Mouse (Mus musculus) cerebellum, adult (tissue): ENCODE measurements around the gene Mmp2.
"Not testable (repeated sequence)": the region's sequence is repeated elsewhere in the genome, so short reads cannot be mapped to it uniquely, and the experiment has no call there.

Source experiments
- ATAC-seq: cut with Nextera tagmentation; 2 replicates; pipeline ENCODE4 v1.9.2; 2017; ENCODE audit warnings: mild to moderate bottlenecking, moderate library complexity, mixed read lengths; ENCODE audit not compliant: insufficient number of reproducible peaks, low FRiP score, low TSS enrichment

Mmp2 gene

DNA sequence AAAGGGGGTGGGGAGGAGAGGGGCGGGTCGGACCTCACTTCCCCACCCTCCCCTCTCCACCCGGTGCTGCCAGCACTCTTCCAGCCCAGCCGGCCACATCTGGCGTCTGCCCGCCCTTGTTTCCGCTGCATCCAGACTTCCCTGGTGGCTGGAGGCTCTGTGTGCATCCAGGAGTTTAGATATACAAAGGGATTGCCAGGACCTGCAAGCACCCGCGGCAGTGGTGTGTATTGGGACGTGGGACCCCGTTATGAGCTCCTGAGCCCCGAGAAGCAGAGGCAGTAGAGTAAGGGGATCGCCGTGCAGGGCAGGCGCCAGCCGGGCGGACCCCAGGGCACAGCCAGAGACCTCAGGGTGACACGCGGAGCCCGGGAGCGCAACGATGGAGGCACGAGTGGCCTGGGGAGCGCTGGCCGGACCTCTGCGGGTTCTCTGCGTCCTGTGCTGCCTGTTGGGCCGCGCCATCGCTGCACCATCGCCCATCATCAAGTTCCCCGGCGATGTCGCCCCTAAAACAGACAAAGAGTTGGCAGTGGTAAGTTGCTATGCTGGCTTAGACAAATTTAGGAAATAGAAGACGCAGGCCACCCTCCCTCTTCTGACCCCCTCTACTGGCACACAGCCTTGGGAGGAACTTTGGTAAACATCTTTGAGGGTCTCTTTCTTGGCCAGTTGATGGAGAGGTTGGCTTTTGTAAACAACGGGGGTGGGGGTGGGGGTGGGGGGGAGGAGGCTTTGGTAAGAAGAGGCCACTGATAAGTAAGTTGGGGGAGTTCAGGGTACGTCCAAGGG is at the start of gene Mmp2:
Gene Mmp2 (plus strand): TSS at position 49 of the 792 bp plus-strand sequence.
- no peak for ATAC-seq

DNA sequence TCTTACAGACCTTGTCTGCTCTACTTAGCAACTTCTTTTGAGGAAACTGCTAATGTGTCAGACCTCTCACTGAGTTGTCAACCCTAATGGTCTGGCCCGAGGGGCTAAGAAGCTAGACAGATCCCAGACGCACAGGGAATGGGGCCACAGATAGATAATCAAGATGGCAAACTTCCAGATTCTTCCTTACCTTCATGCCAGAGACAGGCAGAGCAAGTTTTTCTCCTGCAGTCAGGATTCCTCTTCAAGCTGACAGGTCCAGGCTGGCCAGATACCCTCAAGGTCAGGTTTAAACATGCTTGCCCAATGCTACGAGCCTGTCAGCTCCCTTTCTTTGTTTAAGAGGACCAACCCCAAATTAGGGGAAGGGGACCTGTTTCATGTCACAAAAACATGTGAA is 46.1 kb upstream of the Mmp2 start:
- ATAC-seq: no peak

DNA sequence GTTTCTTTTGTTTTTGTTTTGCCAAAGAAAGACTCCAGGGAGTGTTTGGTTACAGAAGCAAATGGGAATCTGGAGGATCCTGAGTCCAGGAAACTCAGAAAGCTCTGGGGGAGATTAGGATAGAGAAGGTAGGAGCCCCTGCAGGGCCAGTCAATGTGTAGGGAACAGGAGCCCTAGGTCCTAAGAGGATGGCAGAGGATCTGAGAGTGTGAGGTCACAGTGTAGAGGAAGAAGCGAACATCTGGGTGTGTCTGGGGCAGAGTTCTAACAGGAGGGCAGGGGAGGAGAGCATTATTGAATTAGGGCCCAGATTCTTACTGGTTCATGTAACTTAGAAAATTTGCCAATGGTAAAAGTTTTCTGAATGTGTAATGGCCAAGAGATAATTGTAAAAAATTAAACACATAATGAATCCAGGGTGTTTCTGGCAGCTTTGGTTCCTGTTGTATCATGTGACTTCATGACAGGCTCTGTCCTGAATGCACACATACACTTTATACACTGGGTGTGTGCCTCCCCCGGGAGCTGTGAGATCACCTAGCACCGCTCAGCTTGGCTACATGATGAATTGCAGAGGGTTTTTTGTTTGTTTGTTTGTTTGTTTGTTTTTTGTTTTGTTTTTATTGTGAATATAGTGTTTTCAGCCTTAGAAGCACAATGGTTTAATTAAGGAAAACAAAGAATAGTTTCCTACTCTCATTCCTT is 43.0 kb upstream of the Mmp2 start:
- ATAC-seq: no peak

DNA sequence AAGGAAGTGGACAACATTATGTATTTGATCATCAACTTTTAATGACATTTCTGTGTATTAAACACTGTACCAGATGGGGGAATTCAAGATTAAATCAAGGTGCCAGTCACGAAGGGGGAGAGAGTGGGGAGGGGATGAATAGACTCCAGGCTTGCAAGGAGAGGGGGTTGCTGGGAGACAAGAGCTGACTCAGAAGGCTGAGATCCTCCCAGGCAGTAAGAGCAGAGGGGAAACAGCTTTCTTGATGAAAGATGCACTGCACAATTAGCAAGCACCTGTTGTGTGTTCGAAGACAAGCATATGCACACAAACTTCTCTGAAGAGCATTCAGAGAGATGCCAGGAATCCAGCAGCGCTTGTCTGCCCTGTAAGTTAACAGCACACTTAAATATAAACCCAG is 36.3 kb upstream of the Mmp2 start:
- no peak for ATAC-seq

DNA sequence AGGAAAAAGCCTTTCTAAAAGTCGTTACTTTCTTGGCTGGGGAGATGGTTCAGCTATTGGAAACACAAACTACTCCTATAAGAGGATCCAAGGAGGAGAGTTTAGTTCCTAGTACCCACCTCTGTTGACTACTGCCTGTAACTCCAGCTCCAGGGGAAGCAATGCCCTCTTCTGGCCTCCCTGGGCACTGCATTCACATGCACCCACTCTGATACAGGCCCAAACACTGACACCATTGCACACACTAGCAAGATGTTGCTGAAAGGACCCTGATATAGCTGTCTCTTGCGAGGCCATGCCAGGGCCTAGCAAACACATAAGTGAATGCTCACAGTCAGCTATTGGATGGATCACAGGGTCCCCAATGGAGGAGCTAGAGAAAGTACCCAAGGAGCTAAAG is 35.1 kb upstream of the Mmp2 start:
- ATAC-seq: not testable (repeated sequence)

DNA sequence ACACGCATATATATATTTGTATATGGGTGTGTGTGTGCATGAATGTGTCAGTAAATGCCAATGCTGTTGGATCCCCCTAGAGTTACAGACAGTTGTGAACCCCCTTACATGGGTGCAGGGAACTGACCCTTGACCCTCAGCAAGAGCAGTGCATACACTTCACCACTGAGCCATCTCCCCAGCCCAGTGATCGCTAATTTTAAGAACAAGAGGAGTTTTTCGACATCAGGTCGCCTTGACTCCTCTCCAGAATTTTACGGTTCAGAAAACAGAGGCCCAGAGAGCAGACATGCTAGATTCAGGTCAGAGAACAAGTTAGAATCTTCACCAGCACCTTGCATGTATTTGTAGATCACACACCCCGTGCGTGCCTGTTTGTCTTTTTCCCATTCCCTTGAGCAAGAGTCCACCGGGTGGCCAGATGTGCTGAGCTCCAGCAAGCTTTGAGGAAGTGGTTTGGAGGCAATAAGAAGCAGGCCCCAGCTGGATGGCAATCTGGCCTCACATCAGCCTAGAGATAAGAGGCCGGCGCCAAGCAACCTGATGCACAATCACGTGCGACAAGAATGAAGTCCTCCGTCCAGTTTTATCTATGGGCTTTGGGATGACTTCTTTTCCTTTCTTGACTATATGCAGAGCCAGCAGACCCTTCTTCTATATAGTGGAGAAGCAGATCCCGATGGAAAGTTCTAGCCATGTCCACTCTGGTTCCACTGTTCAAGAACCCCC is 33.1 kb upstream of the Mmp2 start:
- no peak for ATAC-seq

DNA sequence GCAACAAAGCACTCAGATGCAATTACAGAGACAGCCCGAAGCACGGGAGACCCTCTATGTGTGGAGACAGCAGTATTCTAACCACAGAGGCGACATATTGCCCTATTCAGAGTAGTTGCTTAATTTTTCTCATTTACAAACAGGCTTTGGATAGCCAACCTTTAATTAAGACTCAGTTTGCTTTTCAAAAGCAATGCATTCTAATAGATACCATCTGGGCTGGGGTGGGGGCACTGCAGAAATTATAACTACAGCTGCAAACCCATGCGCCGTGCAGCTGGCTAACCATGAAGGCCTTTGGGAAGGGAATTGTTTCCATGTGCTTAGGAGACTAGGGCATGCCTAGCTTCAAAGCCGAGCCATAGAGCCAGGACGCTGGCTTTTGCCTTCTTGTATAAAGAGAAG is 29.6 kb upstream of the Mmp2 start:
- ATAC-seq: no peak

DNA sequence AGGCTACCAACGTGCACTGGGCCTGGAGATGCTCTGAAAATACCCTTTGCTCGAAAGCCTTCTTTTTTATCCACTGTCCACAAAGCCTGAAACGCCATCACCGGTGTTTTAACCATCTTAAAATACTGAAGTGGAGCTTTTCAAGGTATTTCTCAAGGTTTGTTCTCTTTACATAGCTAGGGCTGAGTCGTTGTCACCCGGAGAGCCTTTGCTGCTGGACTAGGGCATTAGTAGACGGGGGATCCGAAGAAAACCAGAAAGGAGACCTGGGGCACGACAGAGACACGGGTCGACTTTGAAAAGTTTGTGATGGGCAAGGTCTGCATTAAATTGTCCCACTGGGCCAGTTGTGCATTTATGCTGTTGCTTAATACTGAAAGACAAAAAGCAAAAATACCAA is 27.7 kb upstream of the Mmp2 start:
- ATAC-seq: no peak

DNA sequence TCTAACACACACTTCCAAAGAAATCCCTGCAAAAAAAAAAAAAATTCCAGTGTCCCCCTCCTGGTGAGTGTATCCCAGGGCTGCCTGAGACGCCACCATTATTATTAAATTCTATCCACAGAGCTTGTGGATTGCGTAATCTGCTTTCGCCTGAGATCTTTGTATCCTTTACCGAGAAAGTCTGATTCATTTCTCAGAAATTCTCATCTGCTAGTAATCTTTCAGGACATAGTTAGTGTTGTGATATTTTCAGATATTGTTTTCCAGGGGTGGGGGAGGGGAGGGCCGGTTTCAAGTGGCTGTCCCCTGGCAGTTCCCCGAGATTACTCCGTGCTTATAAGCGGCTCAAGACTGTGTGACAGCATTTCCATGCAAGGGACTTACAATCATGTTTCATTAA is 25.9 kb upstream of the Mmp2 start:
- ATAC-seq: no peak

DNA sequence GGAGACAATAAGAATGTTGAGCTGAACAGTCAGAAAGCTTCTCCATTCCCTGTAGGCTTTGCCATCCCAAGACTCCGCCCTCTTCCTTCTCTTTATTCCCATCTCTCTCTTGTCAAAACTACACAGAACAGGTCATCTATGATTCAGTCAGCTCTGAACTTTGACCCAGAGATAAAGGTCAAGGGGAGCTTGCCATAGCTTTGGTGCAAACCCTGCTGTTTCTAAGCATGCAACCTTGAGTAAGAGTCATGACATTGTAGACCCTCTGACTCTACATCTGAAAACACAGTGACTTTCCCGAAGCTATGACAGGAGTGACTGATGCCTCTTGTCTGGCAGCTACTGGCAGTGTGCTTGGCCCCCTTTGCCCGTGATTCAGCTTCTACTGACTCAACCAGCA is 24.5 kb upstream of the Mmp2 start:
- no peak for ATAC-seq

DNA sequence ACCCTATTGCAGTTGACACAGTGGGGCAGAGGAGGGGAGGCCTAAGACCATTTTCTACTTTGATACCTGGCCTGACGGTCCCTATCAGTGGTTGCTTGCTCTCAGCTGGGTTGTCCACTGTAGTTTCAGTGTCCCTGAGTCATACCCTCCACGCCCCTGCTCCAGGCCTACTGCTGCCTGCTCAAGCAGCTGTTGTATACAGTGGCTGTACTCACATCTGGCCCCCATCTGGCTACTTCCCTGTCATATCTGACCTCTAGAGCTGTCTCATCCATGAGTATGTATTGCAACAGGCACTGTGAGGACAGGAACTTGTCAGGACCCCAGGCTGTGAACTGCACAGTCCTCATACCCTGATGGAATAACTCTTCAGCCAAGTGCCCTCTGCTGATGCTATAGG is 14.3 kb upstream of the Mmp2 start:
- ATAC-seq: no peak

DNA sequence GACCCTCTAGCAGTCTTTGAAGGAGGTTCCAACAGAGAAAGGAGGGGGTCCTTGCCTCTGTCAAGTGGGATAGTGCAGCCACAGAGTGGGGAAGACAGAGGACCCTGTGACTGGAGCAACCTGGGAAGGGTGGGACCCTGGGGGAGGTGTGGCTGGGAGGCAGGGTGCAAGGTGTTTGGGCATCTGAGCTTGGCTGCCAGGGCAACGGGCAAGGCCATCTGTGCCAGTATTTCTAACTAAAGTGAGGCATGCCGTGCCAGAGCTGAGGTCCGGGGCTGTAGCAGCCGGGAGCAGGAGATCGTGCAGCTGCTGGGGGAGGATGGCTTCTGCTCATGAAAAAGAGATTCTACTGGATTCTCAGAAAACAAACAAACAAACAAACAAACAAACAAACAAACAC is 11.4 kb upstream of the Mmp2 start:
- ATAC-seq: no peak

DNA sequence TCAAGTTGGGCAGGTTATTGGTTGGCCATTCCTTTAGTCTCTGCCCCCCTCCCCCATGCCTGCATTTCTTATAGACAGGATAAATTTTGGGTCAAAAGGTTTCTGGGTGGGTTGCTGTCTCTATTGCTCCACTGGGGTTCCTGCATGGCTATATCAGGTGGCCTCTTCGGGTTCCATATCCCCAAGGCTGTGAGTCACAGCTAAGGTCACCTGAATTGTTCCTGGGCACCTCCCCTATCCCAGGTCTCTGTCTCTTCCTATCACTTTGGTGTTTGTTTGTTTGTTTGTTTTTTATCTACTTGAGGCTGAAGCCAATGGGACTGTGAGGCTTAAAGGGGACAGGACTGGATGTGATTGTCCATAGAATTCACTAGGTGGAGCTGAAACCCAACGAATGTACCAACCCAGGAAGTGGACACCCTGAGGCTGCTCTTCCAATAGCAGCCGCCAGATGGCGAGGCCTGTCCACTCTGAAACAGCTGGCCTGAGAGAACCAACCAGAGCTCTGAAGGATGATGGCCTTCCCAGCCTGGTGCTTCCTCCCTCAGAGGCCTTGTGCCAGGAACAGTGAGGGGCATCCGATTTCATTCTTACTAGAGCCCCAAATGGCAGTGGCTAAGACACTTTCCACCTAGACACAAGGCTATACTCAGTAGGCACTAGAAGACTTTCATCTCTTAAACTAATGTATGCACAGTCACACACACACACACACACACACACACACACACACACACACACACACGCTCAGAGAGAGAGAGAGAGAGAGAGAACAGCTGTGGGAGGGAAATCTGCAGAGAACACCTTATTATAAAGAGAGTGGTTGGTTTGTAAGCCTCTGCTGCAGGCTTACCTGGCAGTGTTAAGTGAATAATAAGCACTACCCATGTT is 8.9 kb upstream of the Mmp2 start:
- ATAC-seq: peak; percentile 24; the same call in 1 of the 2 replicates

DNA sequence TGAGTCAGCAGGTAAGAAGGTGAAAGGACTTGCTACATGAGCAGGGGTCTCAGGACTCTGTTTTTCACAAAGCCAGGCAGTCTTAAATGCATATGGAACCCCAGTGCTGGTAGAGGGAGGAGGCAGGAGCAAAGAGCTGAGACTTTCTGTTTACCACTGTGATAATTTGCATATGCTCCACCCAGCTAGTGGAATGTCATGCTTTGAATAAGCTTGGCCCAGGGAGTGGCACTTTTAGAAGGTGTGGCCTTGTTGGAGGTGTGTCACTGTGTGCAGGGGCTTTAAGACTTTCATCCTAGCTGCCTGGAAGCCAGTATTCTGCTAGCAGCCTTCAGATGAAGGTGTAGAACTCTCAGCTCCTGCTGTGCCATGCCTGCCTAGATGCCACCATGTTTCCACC is 5.9 kb upstream of the Mmp2 start:
- no peak for ATAC-seq

DNA sequence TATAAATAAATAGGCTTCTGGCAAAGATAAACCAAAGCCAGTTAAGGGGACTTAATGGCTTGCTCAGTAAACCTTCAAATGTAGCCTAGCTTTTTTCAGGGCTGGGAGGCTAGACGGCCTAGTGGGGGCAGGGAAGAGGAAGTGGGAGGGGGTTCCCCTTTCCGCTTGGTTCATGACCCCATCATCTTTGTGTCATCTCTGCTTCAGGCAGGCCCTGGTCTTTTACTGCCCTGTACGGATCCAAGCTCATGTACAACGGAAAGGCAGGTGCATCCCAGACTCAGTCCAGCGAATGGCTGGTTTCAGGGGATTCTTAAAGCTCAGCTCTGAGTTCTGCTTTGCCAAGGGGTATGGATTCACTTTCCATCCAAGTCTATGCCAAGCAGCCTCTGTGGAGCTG is 4.7 kb upstream of the Mmp2 start:
- ATAC-seq: no peak

DNA sequence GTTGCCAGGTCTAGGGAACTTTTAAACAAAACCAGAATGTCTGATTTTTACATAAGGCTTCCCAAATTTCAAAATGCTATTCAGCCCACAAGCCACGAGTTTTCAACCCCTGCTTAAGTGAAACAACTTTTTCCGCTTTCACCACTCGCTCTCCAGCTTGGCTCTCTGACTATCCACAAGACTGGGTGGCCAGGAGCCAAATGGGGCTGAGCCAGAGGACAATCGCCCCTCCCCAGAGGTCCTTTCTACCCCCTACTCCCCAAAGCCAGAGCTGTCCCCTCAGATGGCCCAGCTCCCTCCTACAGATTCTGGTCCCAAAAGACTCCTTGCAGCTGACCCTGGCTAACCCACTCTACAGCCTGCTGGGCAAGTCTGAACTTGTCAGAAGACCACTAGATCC is 1.1 kb upstream of the Mmp2 start:
- no peak for ATAC-seq

DNA sequence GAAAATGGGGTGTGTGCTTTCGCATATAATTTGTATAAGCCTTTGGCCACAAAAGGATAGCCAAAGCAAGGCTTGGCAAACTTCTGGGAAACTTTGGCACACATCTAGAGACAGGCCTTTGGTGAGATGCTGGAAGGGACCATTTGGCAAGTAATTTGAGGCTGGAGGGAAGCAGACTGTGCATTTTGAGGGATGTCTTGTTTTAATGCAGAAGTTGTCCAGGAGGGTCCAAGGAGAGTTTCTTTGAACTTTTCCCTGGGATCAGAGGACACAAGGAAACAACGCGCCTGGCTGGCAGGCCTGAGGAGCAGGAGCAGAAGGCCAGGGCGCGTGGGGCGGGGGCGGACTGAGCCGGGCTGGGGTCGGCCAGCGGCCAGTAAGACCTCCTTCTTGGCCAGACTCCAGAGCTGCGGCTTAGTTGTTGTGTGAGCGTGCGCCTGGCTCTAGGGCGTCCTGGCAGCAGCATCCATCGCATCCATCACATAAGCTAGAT is 1.2 kb downstream of the Mmp2 start:
- no peak for ATAC-seq

DNA sequence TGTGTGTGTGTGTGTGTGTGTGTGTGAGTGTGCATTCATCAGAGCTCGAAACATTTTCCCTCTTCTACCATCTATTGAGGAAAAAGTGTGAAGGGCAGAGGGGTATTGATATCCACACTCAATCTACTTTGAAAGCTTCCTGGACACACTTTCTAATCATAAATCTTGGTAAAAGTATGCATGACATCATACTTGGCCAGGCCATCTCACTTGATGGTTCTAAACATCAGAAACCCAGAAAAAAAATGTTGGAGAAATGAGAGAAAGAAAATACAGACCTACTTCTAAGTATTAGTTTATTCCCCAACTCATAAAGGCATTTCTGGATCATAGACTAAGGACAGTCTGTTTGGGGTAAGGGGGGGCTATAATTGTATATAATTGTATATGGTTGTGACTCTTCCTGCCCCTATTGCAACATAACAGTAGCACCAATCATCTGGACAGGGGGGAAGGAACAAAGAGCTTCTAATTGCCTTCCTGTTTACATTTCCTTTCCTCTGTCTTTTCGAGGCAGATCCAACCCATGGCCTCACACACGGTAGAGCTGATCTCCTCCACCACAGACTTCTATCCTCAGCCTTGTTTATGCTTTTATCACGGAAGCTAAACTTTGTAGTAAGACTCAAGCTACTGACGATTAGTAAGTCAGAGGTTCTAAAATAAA is 7.1 kb downstream of the Mmp2 start:
- ATAC-seq: no peak

DNA sequence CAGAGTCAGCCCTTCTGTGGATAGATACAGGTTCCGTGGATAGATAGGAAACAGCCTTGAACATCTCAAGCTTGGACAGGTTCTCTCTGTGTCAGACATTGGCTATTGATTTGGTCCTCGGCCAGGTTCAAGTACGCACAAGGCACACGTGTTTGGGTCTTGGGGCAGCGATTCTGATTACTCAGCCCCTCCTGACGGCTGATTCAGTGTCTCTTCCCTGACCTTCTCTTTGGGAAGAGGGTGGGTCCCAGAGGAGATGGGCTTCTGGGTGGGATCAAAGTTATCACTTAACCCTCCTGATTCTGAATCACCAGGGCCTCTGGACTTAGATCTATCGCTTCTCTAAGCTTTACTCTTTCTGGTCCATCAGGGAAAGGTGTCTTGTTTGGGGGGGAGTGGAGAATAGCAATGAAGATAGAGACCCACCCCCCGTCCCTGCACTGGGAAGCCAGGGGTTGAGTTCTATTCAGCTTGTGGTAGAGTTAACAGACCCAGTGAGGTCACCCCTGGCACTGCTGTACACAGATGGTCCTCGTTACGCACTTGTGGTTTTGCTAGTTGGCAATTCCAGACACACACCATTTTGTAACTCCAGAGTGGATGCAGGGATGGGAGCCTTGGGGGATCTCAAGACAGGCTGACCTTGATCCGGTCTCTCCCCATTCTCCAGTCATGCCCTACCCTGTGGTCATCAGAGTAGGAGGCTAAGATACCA is 7.9 kb downstream of the Mmp2 start:
- no peak for ATAC-seq
